Mouse (Mus musculus): Measurements from ENCODE around the gene Capzb. TPM values are rescaled to one million over a fixed set of nuclear protein-coding genes. Genes with fewer than 3 reads are reported as not detected.

Gene Capzb
- 421 and 434 TPM in 2 replicates for polyA plus RNA-seq (2015; fragmentation: Nextera tagmentation; extraction: Ambion mirVana)

DNA sequence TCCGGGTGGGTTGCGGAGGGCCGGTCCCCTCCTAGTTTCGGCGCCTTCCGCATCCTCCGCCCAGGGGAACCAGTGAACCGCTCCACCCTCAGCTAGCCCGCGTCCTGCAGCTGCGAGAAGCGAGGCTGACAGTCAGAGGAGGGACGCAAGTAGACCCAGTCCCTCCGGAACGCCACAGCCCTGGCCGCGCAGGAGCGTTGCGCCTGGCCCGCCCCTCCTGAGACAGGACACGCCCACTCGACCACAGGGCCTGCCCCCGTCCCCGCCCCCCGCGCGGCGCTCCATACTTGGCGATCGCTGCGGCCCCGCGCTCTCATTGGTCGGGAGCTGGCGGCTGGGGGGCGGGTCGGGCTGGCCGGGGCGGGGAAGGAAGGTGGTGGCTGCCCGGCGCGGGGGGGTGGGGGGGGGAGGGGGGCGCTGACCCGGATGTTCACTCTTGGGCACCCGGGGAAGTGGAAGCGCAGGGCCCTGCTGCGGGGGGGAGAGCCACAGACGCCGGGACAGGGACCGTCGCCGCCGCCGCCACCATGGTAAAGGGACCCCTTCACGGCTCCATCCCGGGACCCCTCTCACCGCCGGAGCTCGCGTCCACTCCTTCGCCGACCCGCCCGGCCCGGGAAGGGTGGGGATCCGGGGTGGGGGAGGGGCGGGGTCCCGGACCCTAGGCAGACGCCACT is at the start of gene Capzb:
Gene Capzb (plus strand): TSS at position 401 of the 677 bp plus-strand sequence.
- Histone ChIP-seq H3K4me3 (replicated peaks; ENCODE audit: low read length) (peak within 1 kb of the TSS; percentile 94), H3K36me3 (ENCODE audit: control insufficient read depth, insufficient read depth, low read length) (no peaks in the 10 kb centered on the region), H3K9me3 (replicated peaks; ENCODE audit: control insufficient read depth, low read length) (no peaks in the 10 kb centered on the region), H3K4me1 (ENCODE audit: control insufficient read depth, insufficient read depth, low read length) (peaks cover 47% of the 10 kb centered on the region), H3K27me3 (ENCODE audit: control insufficient read depth, insufficient read depth, low read length) (no peaks in the 10 kb centered on the region), H3K9ac (ENCODE audit: low read length) (peak within 1 kb of the TSS; percentile 96), H3K27ac (ENCODE audit: low read length) (peak within 1 kb of the TSS; percentile 92), H3K4me2 (ENCODE audit: low read depth, low read length) (peak within 1 kb of the TSS; percentile 96)
- ATAC-seq (ENCODE audit: insufficient read depth, low FRiP score): peak; percentile 97
- under 1% methylated on average over 62 of the region's 69 CpGs for WGBS

DNA sequence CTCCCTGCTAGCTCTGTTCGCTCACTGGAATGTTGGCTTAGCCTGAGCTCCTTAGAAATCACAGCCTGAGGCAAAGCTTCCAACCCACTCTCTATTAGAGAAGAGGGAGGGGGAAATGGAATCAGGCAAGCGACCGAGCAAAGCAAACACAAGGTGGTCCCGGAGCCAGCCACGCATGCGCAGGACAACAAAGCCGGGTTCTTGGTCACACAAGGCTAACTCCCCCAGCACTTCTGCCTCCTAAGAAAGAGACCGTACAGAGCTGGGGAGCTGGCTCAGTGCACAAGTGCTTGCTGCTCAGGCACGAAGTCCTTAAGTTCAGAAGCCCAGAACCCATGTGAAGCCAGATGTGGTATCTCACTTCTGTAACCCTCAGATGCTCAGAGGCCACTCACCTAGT is 49.7 kb upstream of the Capzb start:
- ATAC-seq (ENCODE audit: insufficient read depth, low FRiP score): no peak
- no peaks in the 10 kb centered on the region for H3K27me3 ChIP-seq (ENCODE audit: control insufficient read depth, insufficient read depth, low read length)
- H3K9ac ChIP-seq (ENCODE audit: low read length): peak overlapping the region; percentile 38
- H3K4me1 ChIP-seq (ENCODE audit: control insufficient read depth, insufficient read depth, low read length): no peaks in the 10 kb centered on the region
- no peak overlapping the region for H3K4me3 ChIP-seq (replicated peaks; ENCODE audit: low read length)
- no peak overlapping the region for H3K27ac ChIP-seq (ENCODE audit: low read length)
- 0 out of 2 replicates have a peak, but pooled peaks cover 2% of the 10 kb centered on the region for H3K9me3 ChIP-seq (replicated peaks; ENCODE audit: control insufficient read depth, low read length)
- peak overlapping the region; percentile 8; the same call in 1 of the 2 replicates for H3K4me2 ChIP-seq (ENCODE audit: low read depth, low read length)
- 40% methylated on average over 9 of the region's 9 CpGs for WGBS
- no peaks in the 10 kb centered on the region for H3K36me3 ChIP-seq (ENCODE audit: control insufficient read depth, insufficient read depth, low read length)

DNA sequence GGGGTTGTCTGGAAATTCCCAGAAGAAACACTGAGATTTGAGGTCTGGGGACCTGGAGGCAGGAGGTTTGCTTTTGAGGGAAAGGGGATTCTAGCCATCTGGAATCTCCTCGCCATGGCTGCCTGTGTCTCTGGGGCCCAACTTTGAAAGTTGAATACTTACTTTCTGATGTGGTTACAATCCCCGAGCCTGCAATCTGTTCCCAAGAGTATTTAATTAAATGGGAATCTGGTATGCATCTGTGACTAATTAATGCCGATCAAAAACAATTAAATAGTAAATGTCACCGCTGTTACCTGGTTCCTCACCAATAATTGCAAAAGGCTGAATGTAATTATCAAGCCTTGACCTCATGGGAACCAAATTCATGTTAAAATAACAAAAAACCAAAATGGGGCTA is 48.1 kb upstream of the Capzb start:
- Histone ChIP-seq H3K27ac (ENCODE audit: low read length) (no peak overlapping the region), H3K27me3 (ENCODE audit: control insufficient read depth, insufficient read depth, low read length) (no peaks in the 10 kb centered on the region), H3K4me1 (ENCODE audit: control insufficient read depth, insufficient read depth, low read length) (no peaks in the 10 kb centered on the region), H3K9me3 (replicated peaks; ENCODE audit: control insufficient read depth, low read length) (peaks cover 8% of the 10 kb centered on the region; the same call in 1 of the 2 replicates), H3K4me2 (ENCODE audit: low read depth, low read length) (no peak overlapping the region), H3K9ac (ENCODE audit: low read length) (no peak overlapping the region), H3K36me3 (ENCODE audit: control insufficient read depth, insufficient read depth, low read length) (no peaks in the 10 kb centered on the region), H3K4me3 (replicated peaks; ENCODE audit: low read length) (no peak overlapping the region)
- WGBS: 83% methylated on average over 4 of the region's 4 CpGs
- ATAC-seq (ENCODE audit: insufficient read depth, low FRiP score): no peak

DNA sequence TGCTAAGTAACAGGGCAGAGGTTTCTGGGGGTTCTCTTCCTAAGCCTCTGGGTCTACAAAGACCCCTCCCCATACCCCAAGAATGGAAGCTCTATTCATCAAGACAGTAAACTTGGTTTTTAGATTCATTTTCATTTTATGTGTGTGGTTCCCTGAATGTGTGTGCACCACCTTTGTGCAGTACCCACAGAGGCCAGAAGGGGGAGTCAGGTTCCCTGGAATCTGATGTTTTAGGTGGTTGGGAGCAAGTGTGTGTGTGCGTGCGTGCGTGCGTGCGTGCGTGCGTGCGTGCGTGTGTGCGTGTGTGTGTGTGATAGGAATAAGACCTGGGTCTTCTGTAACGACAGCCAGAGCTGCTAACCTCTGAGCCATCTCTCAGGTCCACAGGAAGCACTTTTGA is 47.5 kb upstream of the Capzb start:
- peaks cover 8% of the 10 kb centered on the region; the same call in 1 of the 2 replicates for H3K9me3 ChIP-seq (replicated peaks; ENCODE audit: control insufficient read depth, low read length)
- H3K27me3 ChIP-seq (ENCODE audit: control insufficient read depth, insufficient read depth, low read length): no peaks in the 10 kb centered on the region
- H3K4me3 ChIP-seq (replicated peaks; ENCODE audit: low read length): no peak overlapping the region
- H3K4me2 ChIP-seq (ENCODE audit: low read depth, low read length): no peak overlapping the region
- H3K9ac ChIP-seq (ENCODE audit: low read length): no peak overlapping the region
- no peak overlapping the region for H3K27ac ChIP-seq (ENCODE audit: low read length)
- no peaks in the 10 kb centered on the region for H3K36me3 ChIP-seq (ENCODE audit: control insufficient read depth, insufficient read depth, low read length)
- no peak for ATAC-seq (ENCODE audit: insufficient read depth, low FRiP score)
- H3K4me1 ChIP-seq (ENCODE audit: control insufficient read depth, insufficient read depth, low read length): no peaks in the 10 kb centered on the region
- 91% methylated on average over 11 of the region's 11 CpGs for WGBS

DNA sequence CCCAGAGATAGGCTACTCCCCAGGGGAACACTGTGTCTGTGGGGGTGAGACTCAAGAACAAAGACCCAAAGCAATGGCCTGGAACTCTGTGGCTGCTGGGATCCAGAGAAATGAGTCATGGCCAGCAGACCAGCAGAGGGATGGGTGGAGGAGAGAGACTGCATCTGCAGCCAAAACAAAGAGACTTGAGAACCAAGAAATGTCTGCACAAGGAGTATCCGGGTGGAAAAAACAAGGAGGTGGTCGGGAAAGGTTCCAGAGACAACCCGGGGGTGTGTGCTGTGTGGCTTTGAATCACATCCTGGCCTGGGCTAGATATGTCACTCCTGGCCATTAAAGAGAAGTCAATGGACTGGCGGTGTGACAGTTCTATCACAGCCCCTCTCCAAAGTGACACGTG is 45.9 kb upstream of the Capzb start:
- Histone ChIP-seq H3K9me3 (replicated peaks; ENCODE audit: control insufficient read depth, low read length) (peaks cover 8% of the 10 kb centered on the region; the same call in 1 of the 2 replicates), H3K27ac (ENCODE audit: low read length) (no peak overlapping the region), H3K4me1 (ENCODE audit: control insufficient read depth, insufficient read depth, low read length) (no peaks in the 10 kb centered on the region), H3K9ac (ENCODE audit: low read length) (no peak overlapping the region), H3K36me3 (ENCODE audit: control insufficient read depth, insufficient read depth, low read length) (no peaks in the 10 kb centered on the region), H3K4me2 (ENCODE audit: low read depth, low read length) (no peak overlapping the region), H3K27me3 (ENCODE audit: control insufficient read depth, insufficient read depth, low read length) (no peaks in the 10 kb centered on the region), H3K4me3 (replicated peaks; ENCODE audit: low read length) (no peak overlapping the region)
- 77% methylated on average over 5 of the region's 5 CpGs for WGBS
- ATAC-seq (ENCODE audit: insufficient read depth, low FRiP score): no peak

DNA sequence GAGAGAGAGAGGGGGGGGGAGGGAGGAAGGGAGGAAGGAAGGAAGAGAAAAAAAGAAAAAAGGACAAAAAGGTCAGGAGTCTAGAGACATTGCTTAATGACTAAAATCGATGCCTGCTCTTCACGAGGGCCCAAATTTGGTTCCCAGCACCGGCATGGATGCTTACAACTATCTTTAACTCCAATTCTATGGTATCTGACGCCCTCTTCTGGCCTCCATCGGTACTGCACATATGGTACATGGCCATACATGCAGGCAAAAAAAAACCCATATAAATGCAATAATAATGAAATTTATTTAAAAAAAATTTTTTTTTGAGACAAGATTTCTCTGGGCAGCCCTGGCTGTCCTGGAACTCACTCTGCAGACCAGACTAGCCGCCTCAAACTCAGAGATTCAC is 41.3 kb upstream of the Capzb start:
- H3K9ac ChIP-seq (ENCODE audit: low read length): no peak overlapping the region
- ATAC-seq (ENCODE audit: insufficient read depth, low FRiP score): no peak
- H3K27ac ChIP-seq (ENCODE audit: low read length): no peak overlapping the region
- no peak overlapping the region for H3K4me3 ChIP-seq (replicated peaks; ENCODE audit: low read length)
- no peak overlapping the region for H3K4me2 ChIP-seq (ENCODE audit: low read depth, low read length)
- H3K36me3 ChIP-seq (ENCODE audit: control insufficient read depth, insufficient read depth, low read length): no peaks in the 10 kb centered on the region
- no peaks in the 10 kb centered on the region for H3K4me1 ChIP-seq (ENCODE audit: control insufficient read depth, insufficient read depth, low read length)
- H3K9me3 ChIP-seq (replicated peaks; ENCODE audit: control insufficient read depth, low read length): peaks cover 8% of the 10 kb centered on the region; the same call in 1 of the 2 replicates
- 69% methylated on average over 6 of the region's 6 CpGs for WGBS
- H3K27me3 ChIP-seq (ENCODE audit: control insufficient read depth, insufficient read depth, low read length): no peaks in the 10 kb centered on the region

DNA sequence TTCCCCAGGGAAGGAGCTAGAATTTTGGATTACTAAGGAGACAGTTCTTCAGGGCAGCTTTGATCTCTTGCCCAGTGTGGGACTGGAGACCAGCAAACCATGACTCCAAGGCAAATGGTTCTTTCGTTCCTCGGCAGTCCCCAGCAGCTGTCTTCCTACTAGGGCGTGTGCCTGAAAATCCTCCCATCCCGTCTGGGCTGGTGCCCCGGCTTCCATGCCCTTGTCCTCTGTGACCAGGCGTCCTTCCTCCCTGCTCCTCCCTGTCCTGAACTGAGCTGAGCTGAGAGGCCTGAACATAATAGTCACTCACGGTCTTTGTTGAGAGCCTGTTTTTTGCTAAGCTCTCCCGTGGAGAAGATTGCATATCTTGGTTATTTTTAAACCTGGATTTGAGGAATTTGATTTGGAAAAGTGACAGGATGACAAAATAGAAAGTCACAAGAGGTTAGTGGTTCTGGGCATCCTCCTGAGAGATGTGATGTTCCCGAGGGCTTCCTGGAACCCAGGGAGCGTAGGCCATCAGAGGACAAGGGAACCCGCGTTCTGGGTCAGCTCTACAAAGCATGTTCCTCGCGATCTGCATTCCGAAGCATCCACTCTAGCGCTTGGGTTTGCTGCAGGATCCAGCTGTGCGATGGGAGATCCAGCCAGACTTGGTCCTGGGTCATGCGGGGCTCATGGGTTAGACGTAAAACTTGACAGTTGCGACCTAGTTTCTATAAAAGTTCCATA is 38.0 kb upstream of the Capzb start:
- ATAC-seq (ENCODE audit: insufficient read depth, low FRiP score): no peak
- WGBS: 72% methylated on average over 20 of the region's 20 CpGs
- no peak overlapping the region for H3K4me2 ChIP-seq (ENCODE audit: low read depth, low read length)
- no peak overlapping the region for H3K4me3 ChIP-seq (replicated peaks; ENCODE audit: low read length)
- no peak overlapping the region for H3K27ac ChIP-seq (ENCODE audit: low read length)
- no peaks in the 10 kb centered on the region for H3K4me1 ChIP-seq (ENCODE audit: control insufficient read depth, insufficient read depth, low read length)
- no peaks in the 10 kb centered on the region for H3K27me3 ChIP-seq (ENCODE audit: control insufficient read depth, insufficient read depth, low read length)
- H3K9ac ChIP-seq (ENCODE audit: low read length): no peak overlapping the region
- H3K36me3 ChIP-seq (ENCODE audit: control insufficient read depth, insufficient read depth, low read length): no peaks in the 10 kb centered on the region
- H3K9me3 ChIP-seq (replicated peaks; ENCODE audit: control insufficient read depth, low read length): no peaks in the 10 kb centered on the region

DNA sequence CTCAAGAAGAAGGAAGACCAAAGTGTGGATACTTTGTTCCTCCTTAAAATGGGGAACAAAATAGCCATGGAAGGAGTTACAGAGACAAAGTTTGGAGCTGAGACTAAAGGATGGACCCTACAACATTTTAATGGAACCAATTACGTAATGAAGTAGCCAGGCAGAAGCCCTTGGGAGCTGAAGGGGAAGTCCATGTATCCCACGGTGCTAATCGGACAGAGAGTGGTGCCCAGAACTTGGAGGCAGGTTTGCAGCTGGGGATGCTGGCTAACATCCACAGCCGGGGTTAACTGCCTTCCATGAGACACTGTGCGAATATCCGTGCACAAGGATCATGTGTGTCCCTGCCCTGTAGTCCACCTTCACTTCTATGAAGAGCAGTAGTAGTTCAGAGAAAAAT is 36.2 kb upstream of the Capzb start:
- Histone ChIP-seq H3K4me1 (ENCODE audit: control insufficient read depth, insufficient read depth, low read length) (no peaks in the 10 kb centered on the region), H3K36me3 (ENCODE audit: control insufficient read depth, insufficient read depth, low read length) (no peaks in the 10 kb centered on the region), H3K9ac (ENCODE audit: low read length) (no peak overlapping the region), H3K4me3 (replicated peaks; ENCODE audit: low read length) (no peak overlapping the region), H3K27me3 (ENCODE audit: control insufficient read depth, insufficient read depth, low read length) (no peaks in the 10 kb centered on the region), H3K27ac (ENCODE audit: low read length) (no peak overlapping the region), H3K9me3 (replicated peaks; ENCODE audit: control insufficient read depth, low read length) (no peaks in the 10 kb centered on the region), H3K4me2 (ENCODE audit: low read depth, low read length) (no peak overlapping the region)
- no peak for ATAC-seq (ENCODE audit: insufficient read depth, low FRiP score)
- WGBS: 85% methylated on average over 6 of the region's 6 CpGs

DNA sequence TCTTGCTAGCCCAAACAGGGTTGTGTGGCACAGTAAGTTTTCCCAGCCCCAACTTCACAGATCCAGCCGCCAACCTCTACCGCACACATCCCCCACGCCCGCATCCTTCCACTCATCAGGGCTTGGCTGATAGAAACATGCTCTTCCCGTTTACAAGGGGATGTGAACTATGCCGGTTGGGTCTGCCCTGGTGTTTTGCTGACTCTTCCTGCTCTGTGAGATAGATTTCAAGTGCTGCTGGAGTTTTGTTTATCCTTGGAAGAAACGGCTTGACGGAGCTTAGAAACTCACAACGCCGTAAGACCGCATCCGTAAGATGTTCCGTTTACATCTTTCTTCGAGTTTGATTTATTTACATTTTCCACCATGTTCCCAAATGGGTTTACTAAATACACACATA is 34.3 kb upstream of the Capzb start:
- Histone ChIP-seq H3K9me3 (replicated peaks; ENCODE audit: control insufficient read depth, low read length) (no peaks in the 10 kb centered on the region), H3K36me3 (ENCODE audit: control insufficient read depth, insufficient read depth, low read length) (no peaks in the 10 kb centered on the region), H3K9ac (ENCODE audit: low read length) (no peak overlapping the region), H3K4me3 (replicated peaks; ENCODE audit: low read length) (no peak overlapping the region), H3K4me2 (ENCODE audit: low read depth, low read length) (no peak overlapping the region), H3K27ac (ENCODE audit: low read length) (peak overlapping the region; percentile 0; the same call in 1 of the 2 replicates), H3K4me1 (ENCODE audit: control insufficient read depth, insufficient read depth, low read length) (no peaks in the 10 kb centered on the region), H3K27me3 (ENCODE audit: control insufficient read depth, insufficient read depth, low read length) (no peaks in the 10 kb centered on the region)
- WGBS: 41% methylated on average over 14 of the region's 14 CpGs
- ATAC-seq (ENCODE audit: insufficient read depth, low FRiP score): no peak

Measured in stomach, embryonic 16.5 days (tissue).